Mouse (Mus musculus) cerebellum, adult (tissue): ENCODE results near the gene Pcsk5.
"Not testable (repeated sequence)": the region's sequence is repeated elsewhere in the genome, so short reads cannot be mapped to it uniquely, and the experiment has no call there.

Experiments
- ATAC-seq: cut with Nextera tagmentation; 2 replicates; pipeline ENCODE4 v1.9.2; 2017; ENCODE audit warnings: mild to moderate bottlenecking, moderate library complexity, mixed read lengths; ENCODE audit not compliant: insufficient number of reproducible peaks, low FRiP score, low TSS enrichment

Gene Pcsk5

GRCm38 (mm10) chr19:17491322-17491721 lies 346.1 kb downstream of the Pcsk5 start:
- ATAC-seq: no peak

GRCm38 (mm10) chr19:17489866-17490141 lies 347.6 kb downstream of the Pcsk5 start:
- no peak for ATAC-seq

- no peak for ATAC-seq
Measured at GRCm38 (mm10) chr19:17489041-17489865, 348.2 kb downstream of the Pcsk5 start.

- ATAC-seq: no peak
Measured at GRCm38 (mm10) chr19:17482126-17482790, 355.2 kb downstream of the Pcsk5 start.

- ATAC-seq: no peak
Measured at GRCm38 (mm10) chr19:17479471-17479870, 358.0 kb downstream of the Pcsk5 start.

- ATAC-seq: no peak
Measured at GRCm38 (mm10) chr19:17476021-17476420, 361.4 kb downstream of the Pcsk5 start.

GRCm38 (mm10) chr19:17473138-17473537 lies 364.3 kb downstream of the Pcsk5 start:
- ATAC-seq: not testable (repeated sequence)

GRCm38 (mm10) chr19:17471861-17472260 lies 365.6 kb downstream of the Pcsk5 start:
- ATAC-seq: no peak

- ATAC-seq: no peak
Measured at GRCm38 (mm10) chr19:17471196-17471595, 366.2 kb downstream of the Pcsk5 start.

- no peak for ATAC-seq
Measured at GRCm38 (mm10) chr19:17467556-17468211, 369.7 kb downstream of the Pcsk5 start.

- no peak for ATAC-seq
Measured at GRCm38 (mm10) chr19:17452001-17452400, 385.4 kb downstream of the Pcsk5 start.

- no peak for ATAC-seq
Measured at GRCm38 (mm10) chr19:17443581-17443980, 393.9 kb downstream of the Pcsk5 start.

- ATAC-seq: no peak
Measured at GRCm38 (mm10) chr19:17439476-17440189, 397.8 kb downstream of the Pcsk5 start.

- no peak for ATAC-seq
Measured at GRCm38 (mm10) chr19:17436651-17437050, 400.8 kb downstream of the Pcsk5 start.

GRCm38 (mm10) chr19:17428561-17428914 lies 408.9 kb downstream of the Pcsk5 start:
- no peak for ATAC-seq

GRCm38 (mm10) chr19:17427824-17428560 lies 409.4 kb downstream of the Pcsk5 start:
- ATAC-seq: no peak

GRCm38 (mm10) chr19:17423306-17423705 lies 414.1 kb downstream of the Pcsk5 start:
- no peak for ATAC-seq

GRCm38 (mm10) chr19:17417855-17418254 lies 419.6 kb downstream of the Pcsk5 start:
- no peak for ATAC-seq

- no peak for ATAC-seq
Measured at GRCm38 (mm10) chr19:17412915-17413459, 424.4 kb downstream of the Pcsk5 start.
